Mouse (Mus musculus) brain, embryonic 18.5 days (tissue): ENCODE results near the gene Meox1.

ENCODE experiments used
- DNase-seq: peaks from one replicate; pipeline ENCODE4 v3.0.0-alpha.2; 2012; ENCODE audit warnings: low read depth, low spot score

Gene Meox1

DNA sequence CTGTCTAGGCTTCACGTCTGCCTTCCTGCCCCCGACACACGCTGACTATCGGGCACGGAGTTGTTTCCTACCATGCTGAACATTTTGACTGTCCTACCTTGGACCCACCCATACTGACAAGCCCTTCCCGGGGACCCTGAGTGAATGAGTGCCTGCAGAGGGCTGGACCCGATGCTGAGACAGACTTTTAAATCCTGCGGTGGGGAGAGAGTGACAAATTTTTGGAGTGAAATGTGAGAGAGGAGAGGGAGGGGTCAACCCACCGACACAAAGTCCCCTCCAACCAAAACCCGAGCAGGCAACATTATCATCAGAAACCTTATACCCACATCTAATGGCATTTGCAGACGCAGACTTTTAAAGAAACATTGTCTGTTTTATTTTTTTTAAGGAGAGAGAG is at the start of gene Meox1:
TSS of gene Meox1 (minus strand) at position 171 of the 400 bp plus-strand sequence.
- no peak for DNase-seq

GRCm38 (mm10) chr11:101943055-101943454 is 48.9 kb upstream of the Meox1 start:
- no peak for DNase-seq

- DNase-seq: no peak
Measured at GRCm38 (mm10) chr11:101937108-101937507, 42.9 kb upstream of the Meox1 start.

- no peak for DNase-seq
Measured at GRCm38 (mm10) chr11:101936421-101936820, 42.2 kb upstream of the Meox1 start.

GRCm38 (mm10) chr11:101935743-101936142 is 41.6 kb upstream of the Meox1 start:
- DNase-seq: no peak

- DNase-seq: no peak
Measured at GRCm38 (mm10) chr11:101931978-101932377, 37.8 kb upstream of the Meox1 start.

DNA sequence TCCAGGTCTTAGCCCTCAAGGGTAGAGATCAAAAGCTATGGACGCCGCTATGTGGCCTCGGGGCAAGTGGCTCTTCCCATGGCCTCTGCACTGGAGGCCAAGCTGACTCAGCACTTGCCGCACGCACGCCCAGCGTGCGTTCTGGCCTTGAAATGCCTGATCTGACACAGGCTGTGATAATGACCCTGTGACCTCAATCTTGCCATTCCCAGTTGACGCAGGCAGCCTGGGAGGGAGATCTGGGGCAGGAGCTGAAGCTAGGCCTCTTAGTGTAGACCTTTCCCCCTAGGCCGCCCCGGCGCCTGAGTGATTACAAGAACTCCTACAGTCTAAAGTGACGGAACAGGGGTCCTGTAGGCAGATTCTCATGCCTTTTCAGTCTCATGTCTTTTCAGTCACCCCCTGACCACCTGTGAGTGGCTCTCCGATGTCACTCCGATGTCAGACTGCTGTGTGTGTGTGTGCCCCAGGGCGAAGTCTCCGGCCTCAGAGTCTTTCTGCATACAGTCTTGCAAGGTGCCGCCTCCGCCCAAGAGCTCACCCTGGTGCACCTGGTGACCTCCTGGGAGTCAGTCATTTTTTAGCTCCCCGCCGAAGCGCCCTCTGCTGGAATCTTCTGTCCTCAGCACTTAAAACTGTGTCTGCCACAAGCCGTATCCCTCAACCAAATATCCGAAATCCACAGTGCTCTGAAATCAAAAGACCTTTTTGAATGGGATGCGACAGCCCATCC is 34.0 kb upstream of the Meox1 start:
- DNase-seq: no peak

- DNase-seq: no peak
Measured at GRCm38 (mm10) chr11:101926951-101927589, 32.9 kb upstream of the Meox1 start.

GRCm38 (mm10) chr11:101925636-101926035 is 31.5 kb upstream of the Meox1 start:
- no peak for DNase-seq

DNA sequence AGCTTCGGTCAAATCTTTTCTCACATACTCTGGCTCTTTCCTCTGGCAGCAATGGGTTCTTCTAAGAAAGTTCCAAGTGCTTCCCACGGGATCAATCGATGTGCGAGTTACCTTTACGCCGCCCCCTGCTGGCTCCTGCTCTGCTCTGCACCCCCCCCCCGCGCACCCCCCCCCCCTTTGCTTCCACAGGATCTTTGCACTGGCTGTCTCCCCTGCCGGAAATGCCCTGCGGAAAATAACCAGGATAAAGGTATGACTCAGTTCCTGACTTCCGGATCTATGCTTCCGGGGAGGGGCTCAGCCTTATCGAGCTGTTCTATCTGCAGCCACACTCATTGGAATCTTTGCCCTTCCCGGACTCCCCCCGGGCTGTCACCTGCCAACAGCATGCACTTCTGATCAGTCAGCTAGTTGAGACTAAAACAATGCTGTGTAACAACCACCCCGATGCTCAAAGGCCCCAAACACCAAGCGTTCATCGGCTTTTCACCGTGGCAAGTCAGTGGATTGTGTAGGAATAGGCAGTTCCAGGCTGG is 30.3 kb upstream of the Meox1 start:
- DNase-seq: no peak

DNA sequence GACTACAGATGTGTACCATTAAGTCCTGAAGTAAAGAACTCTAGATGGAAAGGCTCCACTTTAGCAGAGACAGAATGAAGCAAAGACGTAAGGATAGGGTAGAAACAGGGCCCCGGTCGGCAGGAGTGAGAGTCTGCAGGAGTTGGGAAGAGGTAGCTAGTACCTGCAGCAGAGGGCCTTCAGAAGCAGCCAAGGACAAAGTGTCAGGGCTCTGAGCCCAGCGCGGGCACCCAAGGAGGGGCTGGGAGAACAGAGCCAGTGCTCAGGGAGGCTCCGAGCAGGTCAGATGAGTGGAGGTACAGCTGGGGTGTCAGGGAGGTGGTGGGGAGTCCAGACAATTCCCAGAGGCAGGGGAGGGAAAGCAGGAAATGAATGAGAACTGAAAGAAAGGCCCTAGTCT is 29.8 kb upstream of the Meox1 start:
- DNase-seq: no peak

DNA sequence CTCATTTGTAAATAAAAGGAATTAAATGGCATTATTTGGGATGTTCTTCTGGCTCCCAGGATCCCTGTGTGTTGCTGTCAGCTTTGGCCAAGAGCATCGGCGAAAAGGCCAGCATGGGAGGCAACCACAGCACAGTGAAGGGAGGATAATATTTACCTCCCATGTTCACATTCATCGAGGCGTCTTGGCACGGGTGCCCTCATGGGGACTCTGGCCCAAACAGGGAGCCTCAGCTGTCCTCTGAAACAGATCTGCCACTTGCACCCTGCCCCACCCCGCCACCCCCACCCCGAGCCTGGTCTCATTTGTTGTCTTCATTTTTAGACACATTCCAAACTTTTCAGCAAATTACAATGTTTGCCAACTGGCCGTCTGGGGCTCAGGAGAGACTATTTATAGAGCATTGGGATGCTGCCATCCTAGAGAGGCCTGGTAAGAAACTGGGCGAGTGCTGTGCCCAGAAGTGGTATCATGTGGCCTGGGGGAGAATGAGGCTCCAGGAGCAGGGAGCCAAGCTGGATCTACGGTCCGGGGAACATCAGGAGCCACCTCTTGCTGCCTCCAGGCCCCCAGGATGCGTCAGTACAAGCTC is 27.3 kb upstream of the Meox1 start:
- DNase-seq: no peak

- peak; percentile 57 for DNase-seq
Measured at GRCm38 (mm10) chr11:101919660-101920059, 25.5 kb upstream of the Meox1 start.

DNA sequence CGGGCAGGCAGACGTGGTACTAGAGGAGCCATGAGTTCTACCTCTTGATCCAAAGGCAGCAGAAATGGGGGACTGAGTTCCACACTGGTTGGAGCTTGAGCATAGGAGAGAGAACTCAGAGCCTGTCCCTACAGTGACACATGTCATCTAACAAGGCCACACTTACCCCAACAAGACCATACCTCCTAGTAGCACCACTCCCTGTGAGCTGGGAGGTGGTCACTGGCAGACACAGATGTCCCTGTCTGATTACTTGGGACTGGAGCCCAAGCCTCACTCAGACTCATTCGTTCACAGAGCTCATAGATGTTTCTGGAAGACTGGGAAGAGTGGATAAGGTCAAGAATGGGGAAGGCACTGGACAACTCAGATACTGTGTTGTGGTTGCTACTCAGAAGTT is 24.4 kb upstream of the Meox1 start:
- DNase-seq: no peak

- no peak for DNase-seq
Measured at GRCm38 (mm10) chr11:101916772-101917171, 22.6 kb upstream of the Meox1 start.

DNA sequence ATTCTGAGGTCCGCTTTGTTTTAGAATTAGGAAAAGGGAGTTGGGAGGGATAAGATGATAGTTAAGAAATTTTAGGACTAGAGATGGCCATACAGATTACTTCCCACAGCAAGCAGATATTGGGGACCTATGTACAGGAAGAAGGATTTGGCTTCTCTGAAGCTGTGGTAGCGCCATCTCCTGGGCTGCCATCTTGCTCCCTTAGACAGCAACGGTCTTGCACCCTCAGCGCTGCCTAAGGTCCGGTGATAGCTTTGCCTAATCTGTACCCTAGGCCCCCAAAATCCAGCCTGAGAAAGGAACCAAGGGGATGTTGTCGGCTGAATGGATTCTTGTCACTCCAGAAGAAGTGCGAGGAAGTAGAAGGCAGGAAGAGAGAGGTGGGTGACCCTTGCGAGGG is 19.4 kb upstream of the Meox1 start:
- DNase-seq: no peak

- DNase-seq: no peak
Measured at GRCm38 (mm10) chr11:101911855-101912579, 17.8 kb upstream of the Meox1 start.

DNA sequence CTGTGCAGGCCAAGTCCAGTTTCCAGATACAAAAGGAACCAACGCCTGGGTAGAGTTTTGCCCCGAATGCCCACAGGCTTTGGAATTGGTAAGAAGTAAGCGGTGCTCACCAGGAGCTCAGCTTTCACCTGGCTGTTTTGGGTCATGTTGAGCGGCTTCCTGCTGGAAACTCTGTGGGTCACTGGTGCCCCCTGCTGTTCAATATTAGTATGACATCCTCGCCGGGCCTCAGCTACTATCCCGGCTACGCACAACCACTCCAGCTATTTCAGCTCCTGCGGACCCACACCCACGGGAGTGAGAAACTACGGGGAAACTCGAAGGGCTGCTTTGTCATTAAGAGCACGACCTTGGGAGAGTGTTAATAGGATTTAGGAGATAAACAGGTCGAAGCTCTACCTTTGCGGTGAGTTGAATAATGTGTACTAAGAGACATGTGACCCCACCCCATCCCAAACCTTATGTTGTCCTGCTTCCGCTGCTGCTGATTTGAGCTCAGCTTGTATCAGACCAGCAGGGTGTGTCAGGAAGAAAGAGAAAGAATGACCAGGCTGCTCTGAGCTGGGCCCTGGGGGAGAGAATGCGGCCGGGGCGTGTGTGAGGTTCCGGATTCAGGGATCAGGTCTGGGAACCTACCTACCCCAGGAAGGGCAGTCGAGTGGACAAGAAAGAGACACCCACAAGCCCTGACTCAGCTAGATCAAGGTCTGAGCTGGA is 16.2 kb upstream of the Meox1 start:
- peak; percentile 24 for DNase-seq

DNA sequence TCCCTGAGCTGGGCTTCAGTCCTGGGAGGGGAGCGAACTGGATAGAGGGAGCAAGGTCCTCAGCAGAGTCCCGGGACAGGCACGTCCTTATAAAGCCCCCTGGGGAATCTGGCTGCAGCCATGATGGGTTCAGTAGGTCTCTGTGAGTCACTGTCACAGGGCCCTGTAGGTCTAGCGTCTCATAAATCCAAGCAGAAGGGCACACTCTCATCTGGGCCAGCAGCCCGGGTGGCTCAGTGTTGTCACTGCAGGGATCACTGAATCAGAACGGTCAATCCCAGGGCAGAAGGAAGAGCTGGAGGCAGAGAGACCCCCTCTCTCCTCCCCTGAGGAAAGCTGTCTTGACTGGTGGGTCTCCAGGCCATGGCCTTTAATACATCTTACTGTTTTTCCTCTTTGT is 14.6 kb upstream of the Meox1 start:
- DNase-seq: no peak

GRCm38 (mm10) chr11:101905115-101905514 is 10.9 kb upstream of the Meox1 start:
- DNase-seq: no peak

DNA sequence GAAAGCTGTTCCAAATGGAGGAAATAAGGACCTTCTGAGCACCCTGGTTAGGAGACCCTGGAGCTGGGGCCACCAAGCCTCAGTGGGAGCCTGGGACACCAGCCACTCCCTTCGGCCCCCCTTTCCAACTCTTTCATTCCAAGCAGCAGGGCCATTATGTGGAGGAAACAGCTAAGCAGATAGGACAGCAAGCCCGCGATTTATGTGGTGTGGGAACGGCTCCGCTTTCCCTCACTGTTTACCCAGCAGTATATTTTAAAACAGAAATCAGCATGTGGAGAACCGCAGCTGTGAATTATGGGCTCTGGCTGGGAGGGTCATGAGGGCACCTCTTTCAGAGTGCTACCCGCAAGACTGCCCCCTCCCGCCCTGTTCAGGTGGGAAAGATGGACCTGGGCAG is 7.1 kb upstream of the Meox1 start:
- no peak for DNase-seq
